Mouse (Mus musculus) heart, postnatal 0 days (tissue): ENCODE results near the gene Pdzd2.

Experiments
- CTCF ChIP-seq: IDR thresholded peaks from 2 replicates; pipeline ENCODE4 v1.5.1; 2016; ENCODE audit warnings: antibody characterized with exemption, control low read depth, low read depth
- EP300 ChIP-seq: IDR thresholded peaks from 2 replicates; pipeline ENCODE4 v1.6.1; 2016; ENCODE audit warnings: antibody characterized with exemption, low read depth

DNA sequence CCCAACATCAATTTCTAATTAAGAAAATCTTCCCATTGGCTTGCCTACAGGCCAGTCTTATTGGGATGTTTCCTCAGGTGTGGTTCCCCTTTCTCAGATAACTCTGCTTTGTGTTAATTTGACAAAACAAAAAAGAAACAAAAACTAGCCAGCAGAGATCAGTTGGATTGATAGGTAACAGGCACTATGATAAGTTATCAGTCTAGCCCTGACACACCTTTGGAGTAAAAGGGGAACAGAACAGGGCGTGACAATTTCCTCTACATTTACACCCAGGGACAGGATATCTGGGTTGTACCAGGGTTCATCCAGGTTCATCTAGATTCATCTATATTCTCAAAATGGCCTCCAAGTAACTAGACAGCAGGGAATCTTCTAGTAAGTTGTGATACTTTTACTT is 18.0 kb upstream of the Pdzd2 start:
- TF ChIP-seq CTCF (no peak), EP300 (no peak)
